7 mouse cellular contexts compared by ENCODE assay signal in the genomic region with DNA sequence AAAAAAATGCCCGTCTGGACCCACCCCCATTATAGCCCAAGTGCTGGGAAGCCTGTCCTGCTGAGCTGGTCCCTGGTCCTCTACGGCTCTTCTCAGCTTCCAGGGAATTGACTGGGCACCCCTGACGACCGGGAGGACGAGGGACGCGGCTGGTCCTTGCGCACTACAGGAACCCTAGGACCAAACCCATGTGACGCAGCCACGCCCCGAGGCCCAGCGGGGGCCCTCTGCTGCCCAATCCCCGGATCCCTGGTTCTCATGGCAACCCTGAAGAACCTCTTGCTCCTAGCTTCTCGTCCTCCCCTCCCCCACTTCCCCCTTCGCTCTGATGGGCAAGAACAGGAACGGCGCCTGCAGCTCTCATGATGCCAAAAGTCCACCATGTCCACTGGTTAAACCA. TPM values are rescaled to one million over a fixed set of nuclear protein-coding genes. Genes with fewer than 3 reads are reported as not detected.
DNase-seq lines count a peak whose midpoint lies in the region; ATAC-seq and TF ChIP-seq lines count a peak whose summit lies in the region.

No protein-coding gene starts in this region.

- no peaks in the 10 kb centered on the region for H3K36me3 ChIP-seq in E14TG2a.4 (ENCODE audit: insufficient read depth, low read length)
- peaks cover 57% of the 10 kb centered on the region for H3K36me3 ChIP-seq in forebrain, embryonic 12.5 days (replicated peaks)
- H3K36me3 ChIP-seq in midbrain, postnatal 0 days (ENCODE audit: insufficient read depth, low read length) = no peaks in the 10 kb centered on the region

- no peak for TF ChIP-seq CTCF in E14TG2a.4 (conservative IDR thresholded peaks at IDR 0.05; ENCODE audit: low read length)
- no peak for TF ChIP-seq CTCF in midbrain, postnatal 0 days (IDR thresholded peaks at IDR 0.05)

- WGBS in forebrain, embryonic 12.5 days = 58% methylated on average over 17 of the region's 17 CpGs
- 47% methylated on average over 17 of the region's 17 CpGs for WGBS in midbrain, postnatal 0 days

- peak overlapping the region; percentile 68 for H3K4me3 ChIP-seq in E14TG2a.4 (replicated peaks; ENCODE audit: low read length)
- peak overlapping the region; percentile 36 for H3K4me3 ChIP-seq in forebrain, embryonic 12.5 days (replicated peaks)
- H3K4me3 ChIP-seq in midbrain, postnatal 0 days (ENCODE audit: low read depth, low read length) = peak overlapping the region; percentile 42

- H3K9me3 ChIP-seq in E14TG2a.4 (ENCODE audit: low read length) = peaks cover 75% of the 10 kb centered on the region
- H3K9me3 ChIP-seq in forebrain, embryonic 12.5 days = peaks cover 45% of the 10 kb centered on the region
- H3K9me3 ChIP-seq in midbrain, postnatal 0 days (ENCODE audit: low read length) = peaks cover 14% of the 10 kb centered on the region; the same call in 1 of the 2 replicates

- peaks cover 94% of the 10 kb centered on the region for H3K27me3 ChIP-seq in E14TG2a.4 (ENCODE audit: insufficient read depth, low read length)
- peaks cover 93% of the 10 kb centered on the region for H3K27me3 ChIP-seq in forebrain, embryonic 12.5 days
- H3K27me3 ChIP-seq in midbrain, postnatal 0 days (ENCODE audit: insufficient read depth, low read length) = peaks cover 24% of the 10 kb centered on the region

- ATAC-seq in forebrain, embryonic 12.5 days (ENCODE audit: low FRiP score) = peak; percentile 49
- ATAC-seq in midbrain, postnatal 0 days (ENCODE audit: low FRiP score) = peak; percentile 75

- peak; percentile 39 for DNase-seq in ES-CJ7 (ENCODE audit: low read depth, low spot score)
- peak; percentile 7 for DNase-seq in layer of hippocampus, adult 9-10 months (ENCODE audit: low spot score)
- DNase-seq in midbrain, postnatal 0 days (ENCODE audit: low spot score) = peak; percentile 75
- no peak for DNase-seq in ovary, adult 18-20 months (ENCODE audit: low spot score)
- no peak for DNase-seq in urinary bladder, postnatal 4 days (ENCODE audit: low spot score in 2 of 2)

- H3K4me1 ChIP-seq in E14TG2a.4 (replicated peaks; ENCODE audit: low read depth, low read length) = peaks cover 8% of the 10 kb centered on the region; the same call in 1 of the 2 replicates
- 0 out of 2 replicates have a peak, but pooled peaks cover 3% of the 10 kb centered on the region for H3K4me1 ChIP-seq in forebrain, embryonic 12.5 days
- no peaks in the 10 kb centered on the region for H3K4me1 ChIP-seq in midbrain, postnatal 0 days (ENCODE audit: insufficient read depth, low read length)

- no peak overlapping the region for H3K9ac ChIP-seq in forebrain, embryonic 12.5 days
- H3K9ac ChIP-seq in midbrain, postnatal 0 days (replicated peaks; ENCODE audit: low read length, poor library complexity, severe bottlenecking) = peak overlapping the region; percentile 54

- H3K27ac ChIP-seq in forebrain, embryonic 12.5 days = no peak overlapping the region
- H3K27ac ChIP-seq in midbrain, postnatal 0 days (ENCODE audit: low read depth, low read length) = peak overlapping the region; percentile 92

- H3K4me2 ChIP-seq in forebrain, embryonic 12.5 days = peak overlapping the region; percentile 56
- peak overlapping the region; percentile 52 for H3K4me2 ChIP-seq in midbrain, postnatal 0 days (ENCODE audit: low read depth, low read length, poor library complexity, severe bottlenecking)

RNA-seq across cellular contexts. Expression of a gene that starts 11.8 kb away (rescaled TPM):
- polyA plus RNA-seq in forebrain, embryonic 12.5 days (2016; fragmentation: Nextera tagmentation; extraction: Ambion mirVana) = 345 and 376 TPM in 2 replicates
- total RNA-seq in midbrain, postnatal 0 days (2014; rRNA removed) = 94.0 and 110 TPM in 2 replicates
- 43.9 and 44.0 TPM in 2 replicates for polyA plus RNA-seq in midbrain, postnatal 0 days (2015; fragmentation: Nextera tagmentation; extraction: Ambion mirVana)

Comparison
In these comparisons a context has a peak if more than half of its experiments do, and no peak if none do; other contexts are left out.
1. DNase-seq: peak in ES-CJ7 (single experiment), layer of hippocampus, adult 9-10 months (single experiment) and midbrain, postnatal 0 days (single experiment); none in ovary, adult 18-20 months (single experiment) and urinary bladder, postnatal 4 days (0 of 2).
2. Peak in every context shown above with its lines, with median percentiles within 50 percentile points of each other: H3K4me3 ChIP-seq.